Mouse (Mus musculus) embryonic stem cell, embryonic (primary cell): ENCODE measurements around the gene Iqsec1.

ENCODE experiments used
- CTCF ChIA-PET, 4 experiments: fragments of 300-600 bp in 2 of 4; fragments of 350-600 bp in 2 of 4; sonication (Branson Sonifier 250); formaldehyde crosslinking; loops; one replicate each; lab custom pipeline; 2022; ENCODE audit warnings: inconsistent platforms in 2 of 4; lab: Charles Lee
- POLR2A ChIA-PET, 4 experiments: fragments of 300-600 bp in 2 of 4; fragments of 350-600 bp in 2 of 4; sonication (Branson Sonifier 250); formaldehyde crosslinking; loops; one replicate each; lab custom pipeline; 2022; ENCODE audit warnings: antibody characterized with exemption in 4 of 4, inconsistent platforms in 1 of 4; lab: Charles Lee

Iqsec1 gene

GRCm38 (mm10) chr6:90745401-90746198 lies 242.9 kb downstream of the Iqsec1 start:
- ChIA-PET CTCF (interaction anchor here (0.6 to 4.7 kb wide), 4 partner anchors 8 to 48 kb away, joined by 4 to 31 read pairs (median 12); no protein-coding TSS in a partner anchor), POLR2A (interaction anchor here in 3 of 4 experiments (0.6 to 1.3 kb wide), 3 partner anchors 8 to 384 kb away, joined by 3 to 6 read pairs (median 3); no protein-coding TSS in a partner anchor)

GRCm38 (mm10) chr6:90742453-90742852 lies 246.0 kb downstream of the Iqsec1 start:
- POLR2A ChIA-PET = interaction anchor here in 1 of 4 experiments (1.0 kb wide), 1 partner anchor 138 kb away, joined by 3 read pairs; the partner anchor contains the start of gene Slc41a3
- CTCF ChIA-PET = no interaction called here

GRCm38 (mm10) chr6:90741717-90742116 lies 246.8 kb downstream of the Iqsec1 start:
- ChIA-PET POLR2A (interaction anchor here in 2 of 4 experiments (0.6 to 1.9 kb wide), 5 partner anchors 12 to 876 kb away, joined by 3 to 6 read pairs (median 3); partner anchors contain the start of gene Slc41a3 (in 1 of the 2)), CTCF (interaction anchor here in 1 of 4 experiments (0.6 to 0.7 kb wide), 2 partner anchors 176 to 204 kb away, joined by 3 to 4 read pairs; no protein-coding TSS in a partner anchor)

GRCm38 (mm10) chr6:90741056-90741420 lies 247.4 kb downstream of the Iqsec1 start:
- POLR2A ChIA-PET = interaction anchor here in 3 of 4 experiments (0.6 to 1.9 kb wide), 6 partner anchors 11 to 1902 kb away, joined by 3 to 6 read pairs (median 4); no protein-coding TSS in a partner anchor

GRCm38 (mm10) chr6:90740348-90741055 lies 248.0 kb downstream of the Iqsec1 start:
- ChIA-PET CTCF (interaction anchor here in 3 of 4 experiments (0.6 to 0.9 kb wide), 6 partner anchors 8 to 520 kb away, joined by 3 to 7 read pairs (median 3); no protein-coding TSS in a partner anchor), POLR2A (interaction anchor here in 3 of 4 experiments (0.6 to 1.9 kb wide), 5 partner anchors 11 to 1902 kb away, joined by 3 to 5 read pairs (median 3); no protein-coding TSS in a partner anchor)

More at GRCm38 (mm10) chr6:90741056-90741420, 247.4 kb downstream of the Iqsec1 start:
- CTCF ChIA-PET = interaction anchor here in 3 of 4 experiments (0.6 to 0.9 kb wide), 6 partner anchors 9 to 519 kb away, joined by 3 to 7 read pairs (median 3); no protein-coding TSS in a partner anchor

- CTCF ChIA-PET = interaction anchor here (0.5 to 2.3 kb wide), 156 partner anchors 8 to 1613 kb away, joined by 3 to 48 read pairs (median 4); partner anchors contain the start of genes Iqsec1 (in 2 of the 4), Hdac11 (in 1 of the 4), Nup210 (in 1 of the 4) and Slc41a3 (in 1 of the 4)
- POLR2A ChIA-PET = interaction anchor here (0.6 to 1.3 kb wide), 34 partner anchors 9 to 1094 kb away, joined by 3 to 16 read pairs (median 3); partner anchors contain the start of genes Iqsec1 (in 1 of the 4), Txnrd3 (in 1 of the 4) and Zxdc (in 1 of the 4)
These were observed 251.1 kb downstream of the Iqsec1 start for GRCm38 (mm10) chr6:90737376-90737775.

- ChIA-PET CTCF (interaction anchor here (0.6 to 2.3 kb wide), 107 partner anchors 9 to 1057 kb away, joined by 3 to 48 read pairs (median 4); partner anchors contain the start of genes Hdac11 (in 1 of the 4), Iqsec1 (in 1 of the 4), Nup210 (in 1 of the 4) and Slc41a3 (in 1 of the 4)), POLR2A (interaction anchor here (0.7 to 1.3 kb wide), 22 partner anchors 9 to 1093 kb away, joined by 3 to 13 read pairs (median 3); partner anchors contain the start of gene Txnrd3 (in 1 of the 4))
These were observed 251.7 kb downstream of the Iqsec1 start for GRCm38 (mm10) chr6:90736691-90737245.

- POLR2A ChIA-PET = interaction anchor here in 2 of 4 experiments (0.7 to 1.3 kb wide), 6 partner anchors 9 to 421 kb away, joined by 3 to 6 read pairs (median 3); partner anchors contain the start of gene Iqsec1 (in 1 of the 2)
- CTCF ChIA-PET = interaction anchor here in 3 of 4 experiments (0.5 to 1.3 kb wide), 4 partner anchors 10 to 129 kb away, joined by 3 to 6 read pairs (median 4); no protein-coding TSS in a partner anchor
These were observed 252.3 kb downstream of the Iqsec1 start for GRCm38 (mm10) chr6:90736074-90736672.

- POLR2A ChIA-PET = interaction anchor here in 3 of 4 experiments (0.7 to 1.3 kb wide), 7 partner anchors 8 to 422 kb away, joined by 3 to 6 read pairs (median 3); partner anchors contain the start of gene Iqsec1 (in 1 of the 3)
- CTCF ChIA-PET = interaction anchor here in 2 of 4 experiments (0.5 to 1.3 kb wide), 3 partner anchors 11 to 129 kb away, joined by 3 to 6 read pairs (median 5); no protein-coding TSS in a partner anchor
These were observed 253.0 kb downstream of the Iqsec1 start for GRCm38 (mm10) chr6:90735396-90736036.

- CTCF ChIA-PET = interaction anchor here in 2 of 4 experiments (0.6 to 1.5 kb wide), 3 partner anchors 75 to 128 kb away, joined by 4 to 6 read pairs (median 6); no protein-coding TSS in a partner anchor
These were observed 253.7 kb downstream of the Iqsec1 start for GRCm38 (mm10) chr6:90734806-90735205.

GRCm38 (mm10) chr6:90731327-90731726 lies 257.2 kb downstream of the Iqsec1 start:
- CTCF ChIA-PET = interaction anchor here in 1 of 4 experiments (0.6 to 2.6 kb wide), 2 partner anchors 124 to 774 kb away, joined by 3 to 7 read pairs; no protein-coding TSS in a partner anchor
- POLR2A ChIA-PET = interaction anchor here in 3 of 4 experiments (0.5 to 2.8 kb wide), 11 partner anchors 15 to 425 kb away, joined by 3 to 25 read pairs (median 4); partner anchors contain the start of genes Hdac11 (in 1 of the 3), Iqsec1 (in 1 of the 3), Nup210 (in 1 of the 3) and Slc41a3 (in 1 of the 3)

More at GRCm38 (mm10) chr6:90734806-90735205, 253.7 kb downstream of the Iqsec1 start:
- POLR2A ChIA-PET = interaction anchor here in 2 of 4 experiments (0.7 to 1.1 kb wide), 2 partner anchors 7 to 254 kb away, joined by 3 read pairs; no protein-coding TSS in a partner anchor

- POLR2A ChIA-PET = interaction anchor here in 2 of 4 experiments (0.7 to 2.8 kb wide), 25 partner anchors 9 to 427 kb away, joined by 3 to 25 read pairs (median 4); partner anchors contain the start of gene Slc41a3 (in 1 of the 2)
- CTCF ChIA-PET = interaction anchor here in 2 of 4 experiments (0.8 to 2.6 kb wide), 6 partner anchors 9 to 125 kb away, joined by 3 to 7 read pairs (median 4); no protein-coding TSS in a partner anchor
These were observed 258.7 kb downstream of the Iqsec1 start for GRCm38 (mm10) chr6:90729829-90730228.

- ChIA-PET POLR2A (interaction anchor here in 3 of 4 experiments (0.8 to 2.4 kb wide), 7 partner anchors 9 to 1084 kb away, joined by 3 to 9 read pairs (median 4); partner anchors contain the start of gene Txnrd3 (in 1 of the 3)), CTCF (interaction anchor here (1.1 to 2.6 kb wide), 10 partner anchors 9 to 122 kb away, joined by 4 to 19 read pairs (median 6); no protein-coding TSS in a partner anchor)
These were observed 260.0 kb downstream of the Iqsec1 start for GRCm38 (mm10) chr6:90728491-90728931.

GRCm38 (mm10) chr6:90727826-90728225 lies 260.7 kb downstream of the Iqsec1 start:
- CTCF ChIA-PET = interaction anchor here (0.6 to 2.6 kb wide), 13 partner anchors 9 to 400 kb away, joined by 3 to 19 read pairs (median 4); no protein-coding TSS in a partner anchor
- POLR2A ChIA-PET = interaction anchor here in 3 of 4 experiments (0.8 to 2.4 kb wide), 7 partner anchors 8 to 1084 kb away, joined by 3 to 9 read pairs (median 3); partner anchors contain the start of gene Txnrd3 (in 1 of the 3)

GRCm38 (mm10) chr6:90726711-90727122 lies 261.8 kb downstream of the Iqsec1 start:
- ChIA-PET CTCF (interaction anchor here in 2 of 4 experiments (1.2 to 3.7 kb wide), 4 partner anchors 11 to 119 kb away, joined by 4 to 19 read pairs (median 12); no protein-coding TSS in a partner anchor), POLR2A (interaction anchor here in 2 of 4 experiments (0.6 to 2.4 kb wide), 4 partner anchors 9 to 67 kb away, joined by 3 to 9 read pairs (median 4); no protein-coding TSS in a partner anchor)
